Mouse (Mus musculus) macrophage (primary cell): ENCODE results near the gene Shprh. TPM values are rescaled to one million over a fixed set of nuclear protein-coding genes. Genes with fewer than 3 reads are reported as not detected.
"Not testable (repeated sequence)": the region's sequence is repeated elsewhere in the genome, so short reads cannot be mapped to it uniquely, and the experiment has no call there.

ENCODE experiments used
- H3K27ac ChIP-seq: fragments of 350-480 bp; formaldehyde crosslinking; 2 replicates; pipeline ENCODE4 v1.9.0; 2021
- H3K36me3 ChIP-seq: fragments of 350-480 bp; formaldehyde crosslinking; 2 replicates; pipeline ENCODE4 v1.9.0; 2021; ENCODE audit errors: inconsistent target
- H3K4me3 ChIP-seq: fragments of 350-480 bp; formaldehyde crosslinking; 2 replicates; pipeline ENCODE4 v1.9.0; 2021; ENCODE audit errors: inconsistent target
- H3K79me2 ChIP-seq: fragments of 350-480 bp; formaldehyde crosslinking; 2 replicates; pipeline ENCODE4 v1.9.0; 2021; ENCODE audit errors: inconsistent target
- WGBS: methylation state at CpG from one replicate; pipeline ENCODE4 v1.1.7; 2026; ENCODE audit warnings: inconsistent platforms; ENCODE audit not compliant: missing documents; 5-methylcytosine and 5-hydroxymethylcytosine counted together
- polyA plus RNA-seq: library from polyadenylated mRNA; stranded (reverse); fragments of 250-400 nt; gene quantifications from 3 replicates; pipeline ENCODE4 v1.2.4, GENCODE M21; 2018; ENCODE audit warnings: inconsistent platforms

Gene Shprh
- polyA plus RNA-seq, 1 experiment from 2014 or later: 7.9 TPM

- peaks cover 28% of the 10 kb centered on the region; the same call in 1 of the 2 replicates for H3K36me3 ChIP-seq
These were observed 50.8 kb downstream of the Shprh start for GRCm38 (mm10) chr10:11199980-11200379.

GRCm38 (mm10) chr10:11205883-11206282, 56.7 kb downstream of the Shprh start:
- H3K36me3 ChIP-seq: peaks cover 35% of the 10 kb centered on the region
- H3K79me2 ChIP-seq, H3K27ac ChIP-seq, H3K4me3 ChIP-seq: not testable (repeated sequence)
- 100% methylated on average over 2 of the region's 2 CpGs for WGBS

More at GRCm38 (mm10) chr10:11199980-11200379, 50.8 kb downstream of the Shprh start:
- Histone ChIP-seq H3K27ac (no peak overlapping the region), H3K79me2 (no peaks in the 10 kb centered on the region), H3K4me3 (no peak overlapping the region)
- WGBS: 67% methylated on average over 4 of the region's 4 CpGs

- Histone ChIP-seq H3K4me3 (no peak overlapping the region), H3K79me2 (no peaks in the 10 kb centered on the region), H3K36me3 (peaks cover 47% of the 10 kb centered on the region), H3K27ac (no peak overlapping the region)
- WGBS: 100% methylated on average over 1 of the region's 1 CpGs
These were observed 59.4 kb downstream of the Shprh start for GRCm38 (mm10) chr10:11208670-11209069.

GRCm38 (mm10) chr10:11212003-11212402, 62.8 kb downstream of the Shprh start:
- 87% methylated on average over 4 of the region's 4 CpGs for WGBS
- no peaks in the 10 kb centered on the region for H3K79me2 ChIP-seq
- H3K4me3 ChIP-seq: no peak overlapping the region
- H3K27ac ChIP-seq: no peak overlapping the region
- H3K36me3 ChIP-seq: peaks cover 40% of the 10 kb centered on the region

GRCm38 (mm10) chr10:11226442-11226841, 77.2 kb downstream of the Shprh start:
- WGBS: 96% methylated on average over 3 of the region's 3 CpGs
- Histone ChIP-seq H3K4me3 (no peak overlapping the region), H3K79me2 (no peaks in the 10 kb centered on the region), H3K36me3 (no peaks in the 10 kb centered on the region), H3K27ac (no peak overlapping the region)

- Histone ChIP-seq H3K79me2 (no peaks in the 10 kb centered on the region), H3K4me3 (no peak overlapping the region), H3K36me3 (no peaks in the 10 kb centered on the region), H3K27ac (no peak overlapping the region)
- WGBS: 72% methylated on average over 5 of the region's 6 CpGs
These were observed 80.4 kb downstream of the Shprh start for GRCm38 (mm10) chr10:11229545-11230178.

- H3K4me3 ChIP-seq: no peak overlapping the region
- no peak overlapping the region for H3K27ac ChIP-seq
- no peaks in the 10 kb centered on the region for H3K36me3 ChIP-seq
- no peaks in the 10 kb centered on the region for H3K79me2 ChIP-seq
- WGBS: 75% methylated on average over 3 of the region's 3 CpGs
These were observed 84.0 kb downstream of the Shprh start for GRCm38 (mm10) chr10:11233208-11233607.

GRCm38 (mm10) chr10:11242988-11243387, 93.8 kb downstream of the Shprh start:
- H3K79me2 ChIP-seq, H3K27ac ChIP-seq, H3K4me3 ChIP-seq, H3K36me3 ChIP-seq: not testable (repeated sequence)
- WGBS: 93% methylated on average over 3 of the region's 3 CpGs

GRCm38 (mm10) chr10:11248210-11248609, 99.0 kb downstream of the Shprh start:
- Histone ChIP-seq H3K79me2 (no peaks in the 10 kb centered on the region), H3K36me3 (no peaks in the 10 kb centered on the region), H3K4me3 (no peak overlapping the region), H3K27ac (no peak overlapping the region)
- 96% methylated on average over 3 of the region's 3 CpGs for WGBS

- Histone ChIP-seq H3K4me3 (no peak overlapping the region), H3K79me2 (no peaks in the 10 kb centered on the region), H3K27ac (no peak overlapping the region), H3K36me3 (no peaks in the 10 kb centered on the region)
- WGBS: 88% methylated on average over 2 of the region's 2 CpGs
These were observed 101.2 kb downstream of the Shprh start for GRCm38 (mm10) chr10:11250247-11250997.

- WGBS: 74% methylated on average over 2 of the region's 4 CpGs
These were observed 104.4 kb downstream of the Shprh start for GRCm38 (mm10) chr10:11253581-11253980.

GRCm38 (mm10) chr10:11260119-11260518, 110.9 kb downstream of the Shprh start:
- Histone ChIP-seq H3K4me3 (no peak overlapping the region), H3K27ac (no peak overlapping the region), H3K79me2 (no peaks in the 10 kb centered on the region), H3K36me3 (no peaks in the 10 kb centered on the region)

More at GRCm38 (mm10) chr10:11253581-11253980, 104.4 kb downstream of the Shprh start:
- H3K36me3 ChIP-seq, H3K4me3 ChIP-seq, H3K27ac ChIP-seq, H3K79me2 ChIP-seq: not testable (repeated sequence)

- WGBS: 100% methylated on average over 2 of the region's 2 CpGs
- not testable (repeated sequence) for H3K4me3 ChIP-seq, H3K27ac ChIP-seq, H3K79me2 ChIP-seq, H3K36me3 ChIP-seq
These were observed 113.1 kb downstream of the Shprh start for GRCm38 (mm10) chr10:11262292-11262691.

GRCm38 (mm10) chr10:11263795-11264194, 114.6 kb downstream of the Shprh start:
- H3K27ac ChIP-seq, H3K4me3 ChIP-seq, H3K36me3 ChIP-seq, H3K79me2 ChIP-seq: not testable (repeated sequence)
- WGBS: 100% methylated on average over 2 of the region's 2 CpGs
